Mouse (Mus musculus) stomach, postnatal 0 days (tissue): ENCODE data around the gene Crebrf. TPM values are rescaled to one million over a fixed set of nuclear protein-coding genes. Genes with fewer than 3 reads are reported as not detected.
A peak's percentile ranks its signal among the peaks of the same experiment; 100 is the strongest.

ENCODE experiments used
- ATAC-seq: fragments of 200-750 bp; cut with Nextera tagmentation; 2 replicates; pipeline ENCODE4 v1.8.0; 2017; ENCODE audit not compliant: low FRiP score, low TSS enrichment
- DNase-seq: peaks from one replicate; pipeline ENCODE4 v3.0.0-alpha.2; 2016; ENCODE audit warnings: low spot score
- H3K27ac ChIP-seq: fragments of 300-500 bp; sonication (generic); replicated peaks from 2 replicates; pipeline ENCODE4 v1.5.1; 2014; ENCODE audit warnings: mild to moderate bottlenecking, control low read depth
- H3K27me3 ChIP-seq: fragments of 300-500 bp; sonication (generic); 2 replicates; pipeline ENCODE4 v1.6.1; 2014; ENCODE audit warnings: low read length; ENCODE audit not compliant: control insufficient read depth, insufficient read depth
- H3K36me3 ChIP-seq: fragments of 300-500 bp; sonication (generic); 2 replicates; pipeline ENCODE4 v1.6.1; 2014; ENCODE audit warnings: low read length, mixed read lengths; ENCODE audit not compliant: control insufficient read depth, insufficient read depth
- H3K4me1 ChIP-seq: fragments of 300-500 bp; sonication (generic); replicated peaks from 2 replicates; pipeline ENCODE4 v1.6.1; 2014; ENCODE audit warnings: antibody characterized with exemption; ENCODE audit not compliant: control insufficient read depth, insufficient read depth
- H3K4me2 ChIP-seq: fragments of 300-500 bp; sonication (generic); replicated peaks from 2 replicates; pipeline ENCODE4 v1.6.1; 2014; ENCODE audit warnings: low read depth, mild to moderate bottlenecking, control low read depth, moderate library complexity
- H3K4me3 ChIP-seq: fragments of 300-500 bp; sonication (generic); 2 replicates; pipeline ENCODE4 v1.5.1; 2014; ENCODE audit warnings: low read depth, low read length, control low read depth
- H3K9ac ChIP-seq: fragments of 300-500 bp; sonication (generic); 2 replicates; pipeline ENCODE4 v1.6.1; 2014; ENCODE audit warnings: mild to moderate bottlenecking, low read length, control low read depth, mixed read lengths
- H3K9me3 ChIP-seq: fragments of 300-500 bp; sonication (generic); 2 replicates; pipeline ENCODE4 v1.6.1; 2016; ENCODE audit warnings: low read length; ENCODE audit not compliant: control insufficient read depth
- CTCF ChIP-seq: IDR thresholded peaks from 2 replicates; pipeline ENCODE4 v1.5.1; 2016; ENCODE audit warnings: antibody characterized with exemption, low read depth, mild to moderate bottlenecking, moderate library complexity
- EP300 ChIP-seq: optimal IDR thresholded peaks from 2 replicates; pipeline ENCODE3; 2016; ENCODE audit warnings: antibody characterized with exemption
- WGBS: fragments of 180-500 bp; shearing (Covaris S2); extraction: QIAGEN DNeasy Blood & Tissue Kit; methylation state at CpG from one replicate; pipeline ENCODE4 v1.1.7; 2014; 5-methylcytosine and 5-hydroxymethylcytosine counted together
- polyA plus RNA-seq: library from polyadenylated mRNA; unstranded; fragments of >200 nt; fragmentation: Nextera tagmentation; extraction: Ambion mirVana; gene quantifications from 2 replicates; pipeline ENCODE4 v1.2.1, GENCODE M21; 2015

The Crebrf gene
- polyA plus RNA-seq, 1 experiment from 2014 or later = 9.3 TPM

DNA sequence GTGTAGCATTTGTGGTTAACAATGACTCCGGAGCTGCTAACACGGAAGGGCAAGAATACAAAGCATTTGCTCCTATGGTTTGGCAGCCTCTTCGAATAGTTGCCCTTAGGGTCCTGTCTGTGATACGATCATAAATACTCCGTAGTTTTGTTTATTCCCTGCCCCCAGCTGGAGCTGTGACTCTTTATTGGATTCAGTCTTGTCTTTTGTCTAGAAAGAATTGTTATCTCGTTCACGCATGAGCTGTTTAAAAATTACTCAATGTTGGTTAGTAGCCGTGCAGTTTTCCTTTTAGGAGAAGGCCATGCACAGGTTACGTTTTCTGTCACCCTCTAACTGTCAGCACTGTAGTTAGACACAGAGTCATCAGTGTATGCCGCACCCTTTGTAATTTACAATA is 60.8 kb downstream of the Crebrf start:
- no peak for ATAC-seq
- Histone ChIP-seq H3K27ac (no peak overlapping the region), H3K4me3 (no peak overlapping the region), H3K27me3 (no peaks in the 10 kb centered on the region), H3K36me3 (no peaks in the 10 kb centered on the region), H3K9ac (no peak overlapping the region), H3K4me2 (no peak overlapping the region), H3K4me1 (no peaks in the 10 kb centered on the region), H3K9me3 (no peaks in the 10 kb centered on the region)
- 51% methylated on average over 10 of the region's 10 CpGs for WGBS
- DNase-seq = no peak
- no peak for TF ChIP-seq CTCF
- no peak for TF ChIP-seq EP300

DNA sequence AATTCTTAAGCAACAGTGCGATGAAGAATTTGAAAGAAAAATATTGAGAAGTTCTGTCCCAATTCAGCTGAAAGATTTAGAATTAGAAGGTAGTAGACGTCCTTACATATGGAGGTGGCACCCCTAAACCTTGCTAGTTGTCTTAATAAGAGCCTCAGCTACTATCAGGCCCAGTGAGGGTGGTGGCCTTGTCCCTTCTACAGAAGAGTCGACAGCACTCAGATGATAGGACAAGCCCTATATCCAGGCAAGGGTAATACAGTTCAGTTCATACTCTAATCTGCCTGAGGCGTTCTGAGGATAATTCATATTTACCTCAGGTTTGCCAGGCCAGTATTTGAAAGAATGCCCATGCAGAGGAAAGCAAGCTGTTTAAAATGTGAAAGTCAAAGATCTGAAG is 62.6 kb downstream of the Crebrf start:
- H3K36me3 ChIP-seq = no peaks in the 10 kb centered on the region
- no peak overlapping the region for H3K9ac ChIP-seq
- no peaks in the 10 kb centered on the region for H3K4me1 ChIP-seq
- 83% methylated on average over 4 of the region's 4 CpGs for WGBS
- DNase-seq (peak; percentile 8), ATAC-seq (no peak)
- H3K27me3 ChIP-seq = no peaks in the 10 kb centered on the region
- no peak overlapping the region for H3K4me3 ChIP-seq
- TF ChIP-seq CTCF (no peak), EP300 (no peak)
- H3K9me3 ChIP-seq = no peaks in the 10 kb centered on the region
- no peak overlapping the region for H3K27ac ChIP-seq
- no peak overlapping the region for H3K4me2 ChIP-seq

DNA sequence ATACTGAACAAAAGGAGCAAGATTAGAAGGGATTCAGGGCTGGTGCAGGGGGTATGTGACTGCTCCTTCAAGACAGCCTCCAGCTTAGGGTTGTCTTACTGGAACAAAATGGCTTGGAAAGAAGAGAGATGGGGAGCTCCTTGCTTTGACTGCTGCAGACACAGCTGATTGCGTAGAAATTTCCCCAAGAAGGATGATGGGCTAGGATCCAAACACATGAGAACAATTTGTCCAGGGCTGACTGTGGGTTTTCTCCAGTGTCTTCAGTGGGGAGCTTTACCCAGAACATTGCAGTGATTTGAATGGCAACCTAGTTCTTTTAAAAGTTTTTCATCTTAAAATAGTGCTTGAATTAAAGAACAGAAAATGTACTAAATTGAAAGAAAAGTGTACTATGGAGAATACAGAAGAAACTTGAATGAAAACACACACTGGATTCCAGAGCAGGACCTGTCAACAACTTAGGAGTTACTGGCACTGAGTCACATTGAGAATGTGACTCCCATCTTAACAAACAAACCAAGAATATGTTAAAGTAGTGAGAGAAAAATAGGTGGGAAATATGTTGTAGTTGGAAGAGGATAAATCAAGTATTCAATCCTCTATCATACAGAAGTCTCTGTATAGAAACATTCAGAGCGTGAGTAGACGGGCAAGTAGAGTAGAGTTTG is 63.1 kb downstream of the Crebrf start:
- Histone ChIP-seq H3K9me3 (no peaks in the 10 kb centered on the region), H3K36me3 (no peaks in the 10 kb centered on the region), H3K27me3 (no peaks in the 10 kb centered on the region), H3K4me2 (no peak overlapping the region), H3K4me3 (no peak overlapping the region), H3K9ac (no peak overlapping the region), H3K4me1 (no peaks in the 10 kb centered on the region), H3K27ac (no peak overlapping the region)
- no peak for ATAC-seq
- DNase-seq = peak; percentile 5
- 81% methylated on average over 3 of the region's 3 CpGs for WGBS
- TF ChIP-seq EP300 = no peak
- TF ChIP-seq CTCF = no peak

DNA sequence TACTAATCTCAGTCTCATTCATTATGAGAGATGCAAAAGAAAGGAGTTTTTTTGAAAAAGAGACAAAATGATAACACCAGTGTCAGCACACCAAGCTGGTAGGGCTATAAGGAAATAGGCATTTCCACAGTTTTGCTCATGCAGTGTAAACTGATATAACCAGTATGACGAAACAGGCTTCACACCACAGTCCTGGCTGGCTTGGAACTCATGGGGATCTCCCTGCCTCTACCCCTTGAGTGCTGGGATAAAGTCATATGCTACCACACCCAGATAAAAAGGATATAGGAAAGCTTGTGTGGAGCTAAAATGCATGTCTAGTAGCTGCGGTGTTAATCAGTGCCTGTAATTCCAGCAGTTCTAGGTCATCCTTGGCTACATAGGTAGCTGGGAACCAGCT is 64.0 kb downstream of the Crebrf start:
- ATAC-seq (peak; percentile 38; the same call in 1 of the 2 replicates), DNase-seq (peak; percentile 12)
- no peaks in the 10 kb centered on the region for H3K9me3 ChIP-seq
- H3K36me3 ChIP-seq = no peaks in the 10 kb centered on the region; the same call in 1 of the 2 replicates
- no peaks in the 10 kb centered on the region for H3K27me3 ChIP-seq
- no peak overlapping the region for H3K4me3 ChIP-seq
- no peak for TF ChIP-seq EP300
- no peak for TF ChIP-seq CTCF
- H3K4me1 ChIP-seq = no peaks in the 10 kb centered on the region
- H3K9ac ChIP-seq = no peak overlapping the region
- 60% methylated on average over 2 of the region's 2 CpGs for WGBS
- no peak overlapping the region for H3K4me2 ChIP-seq
- no peak overlapping the region for H3K27ac ChIP-seq

DNA sequence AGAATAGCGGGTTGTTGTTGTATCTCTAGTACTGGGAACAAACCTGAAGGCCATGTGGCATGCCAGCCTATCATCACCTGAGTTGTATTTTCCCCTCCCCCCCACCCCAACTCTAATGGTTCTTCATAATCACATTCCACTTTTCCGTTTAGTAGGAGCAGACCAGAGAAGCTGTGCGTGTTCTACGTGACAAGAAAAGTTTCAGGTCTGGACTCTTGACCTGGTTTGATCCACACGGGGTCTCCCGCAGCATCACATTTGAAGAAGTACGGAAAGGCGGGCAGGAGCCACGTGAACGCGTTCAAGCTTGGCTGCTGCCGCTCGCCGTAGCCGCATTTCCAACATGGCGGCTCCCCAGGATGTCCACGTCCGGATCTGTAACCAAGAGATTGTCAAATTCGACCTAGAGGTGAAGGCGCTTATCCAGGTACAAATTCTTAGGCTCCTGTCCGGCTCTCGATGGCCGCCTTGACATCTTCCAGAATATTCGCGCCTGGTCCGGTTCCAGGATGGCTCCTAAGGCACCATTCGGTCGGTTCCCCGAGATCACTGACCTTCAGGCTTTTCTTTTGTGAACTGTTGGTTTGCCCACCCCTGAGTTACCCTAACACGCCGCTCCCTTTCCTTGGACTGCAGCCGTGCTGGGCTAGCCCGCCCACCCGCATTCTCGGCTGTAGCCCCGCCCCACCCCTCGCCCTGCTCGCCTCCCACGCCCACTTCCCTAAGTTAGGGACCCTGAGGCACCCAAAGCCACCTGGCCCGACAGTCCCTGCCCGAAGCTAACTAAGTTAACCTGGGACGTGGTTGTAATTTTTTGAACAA is 65.5 kb downstream of the Crebrf start, which contains the start of gene Bnip1:
Gene Bnip1, plus strand, starts transcription at position 317 of the 822 bp plus-strand sequence.
- Histone ChIP-seq H3K4me2 (peak within 1 kb of the TSS; percentile 84), H3K4me1 (no peaks in the 10 kb centered on the region), H3K9me3 (no peaks in the 10 kb centered on the region), H3K27me3 (no peaks in the 10 kb centered on the region), H3K4me3 (peak within 1 kb of the TSS; percentile 82), H3K9ac (peak within 1 kb of the TSS; percentile 84), H3K27ac (peak within 1 kb of the TSS; percentile 93), H3K36me3 (peaks cover 2% of the 10 kb centered on the region; the same call in 1 of the 2 replicates)
- DNase-seq (peak; percentile 83), ATAC-seq (peak; percentile 76)
- 0 out of 2 replicates have a peak, but pooled peaks have one; percentile 1 for TF ChIP-seq CTCF
- TF ChIP-seq EP300 = no peak
- under 1% methylated on average over 42 of the region's 42 CpGs for WGBS
